Mouse (Mus musculus): Measurements from ENCODE around the gene Fibcd1.

Gene Fibcd1

GRCm38 (mm10) chr2:31858500-31858899 is 12.7 kb upstream of the Fibcd1 start:
- DNase-seq (ENCODE audit: extremely low spot score, low spot score) = no peak

- no peak for DNase-seq (ENCODE audit: extremely low spot score, low spot score)
Observed at GRCm38 (mm10) chr2:31857180-31857579, 11.4 kb upstream of the Fibcd1 start.

GRCm38 (mm10) chr2:31855991-31856390 is 10.2 kb upstream of the Fibcd1 start:
- no peak for DNase-seq (ENCODE audit: extremely low spot score, low spot score)

GRCm38 (mm10) chr2:31850141-31850540 is 4.3 kb upstream of the Fibcd1 start:
- no peak for DNase-seq (ENCODE audit: extremely low spot score, low spot score)

GRCm38 (mm10) chr2:31847908-31848307 is 2.1 kb upstream of the Fibcd1 start:
- DNase-seq (ENCODE audit: extremely low spot score, low spot score) = peak; percentile 30

- DNase-seq (ENCODE audit: extremely low spot score, low spot score) = peak; percentile 57
Observed at GRCm38 (mm10) chr2:31846692-31847660, 1.2 kb upstream of the Fibcd1 start.

GRCm38 (mm10) chr2:31845512-31845895 is 301 bp downstream of the Fibcd1 start:
- DNase-seq (ENCODE audit: extremely low spot score, low spot score) = peak; percentile 44

GRCm38 (mm10) chr2:31844729-31845136 is 1.1 kb downstream of the Fibcd1 start:
- peak; percentile 35 for DNase-seq (ENCODE audit: extremely low spot score, low spot score)

- DNase-seq (ENCODE audit: extremely low spot score, low spot score) = no peak
Observed at GRCm38 (mm10) chr2:31838868-31839267, 6.9 kb downstream of the Fibcd1 start.

- no peak for DNase-seq (ENCODE audit: extremely low spot score, low spot score)
Observed at GRCm38 (mm10) chr2:31836985-31837384, 8.8 kb downstream of the Fibcd1 start.

- DNase-seq (ENCODE audit: extremely low spot score, low spot score) = no peak
Observed at GRCm38 (mm10) chr2:31836091-31836490, 9.7 kb downstream of the Fibcd1 start.

- no peak for DNase-seq (ENCODE audit: extremely low spot score, low spot score)
Observed at GRCm38 (mm10) chr2:31828311-31828825, 17.4 kb downstream of the Fibcd1 start.

GRCm38 (mm10) chr2:31827877-31828276 is 17.9 kb downstream of the Fibcd1 start:
- no peak for DNase-seq (ENCODE audit: extremely low spot score, low spot score)

GRCm38 (mm10) chr2:31826094-31827085 is 19.4 kb downstream of the Fibcd1 start:
- no peak for DNase-seq (ENCODE audit: extremely low spot score, low spot score)

- DNase-seq (ENCODE audit: extremely low spot score, low spot score) = no peak
Observed at GRCm38 (mm10) chr2:31825469-31825911, 20.3 kb downstream of the Fibcd1 start.

- DNase-seq (ENCODE audit: extremely low spot score, low spot score) = no peak
Observed at GRCm38 (mm10) chr2:31823933-31824730, 21.7 kb downstream of the Fibcd1 start.

GRCm38 (mm10) chr2:31822524-31823371 is 23.1 kb downstream of the Fibcd1 start:
- DNase-seq (ENCODE audit: extremely low spot score, low spot score) = peak; percentile 43

GRCm38 (mm10) chr2:31815367-31815766 is 30.4 kb downstream of the Fibcd1 start:
- peak; percentile 76 for DNase-seq (ENCODE audit: extremely low spot score, low spot score)

GRCm38 (mm10) chr2:31814699-31815098 is 31.1 kb downstream of the Fibcd1 start:
- DNase-seq (ENCODE audit: extremely low spot score, low spot score) = no peak

GRCm38 (mm10) chr2:31813641-31814040 is 32.2 kb downstream of the Fibcd1 start:
- DNase-seq (ENCODE audit: extremely low spot score, low spot score) = no peak
